Mouse (Mus musculus) mesoderm, embryonic 11.5 days (tissue): ENCODE measurements around the gene Olfr821.
"Not testable (repeated sequence)": the region's sequence is repeated elsewhere in the genome, so short reads cannot be mapped to it uniquely, and the experiment has no call there.

ENCODE experiments used
- DNase-seq: peaks from one replicate; pipeline ENCODE4 v3.0.0-alpha.2; 2012; ENCODE audit warnings: low read depth, low spot score

Olfr821 gene

DNA sequence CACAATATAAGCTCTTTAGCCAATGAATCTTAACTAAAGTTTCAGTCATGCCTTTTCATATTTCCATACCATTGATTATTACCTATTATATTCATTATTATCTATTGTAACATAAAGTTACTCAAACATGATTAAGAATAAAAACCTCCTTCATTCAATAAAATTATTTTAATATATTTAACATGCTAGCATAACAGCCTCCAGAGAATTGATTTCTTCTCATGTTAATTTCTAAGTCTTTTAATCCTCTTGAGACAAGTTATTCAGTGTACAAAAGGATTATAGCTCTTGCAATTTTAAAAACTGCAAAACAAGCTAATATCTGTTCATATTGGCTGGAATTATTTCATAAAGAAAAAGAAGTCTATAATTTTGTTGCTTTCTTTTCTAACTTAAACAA lies at the start of gene Olfr821:
TSS of gene Olfr821 (plus strand) at position 301 of the 400 bp plus-strand sequence.
- DNase-seq = no peak

- DNase-seq = not testable (repeated sequence)
Measured at GRCm38 (mm10) chr10:129981867-129982266, 48.3 kb upstream of the Olfr821 start.

DNA sequence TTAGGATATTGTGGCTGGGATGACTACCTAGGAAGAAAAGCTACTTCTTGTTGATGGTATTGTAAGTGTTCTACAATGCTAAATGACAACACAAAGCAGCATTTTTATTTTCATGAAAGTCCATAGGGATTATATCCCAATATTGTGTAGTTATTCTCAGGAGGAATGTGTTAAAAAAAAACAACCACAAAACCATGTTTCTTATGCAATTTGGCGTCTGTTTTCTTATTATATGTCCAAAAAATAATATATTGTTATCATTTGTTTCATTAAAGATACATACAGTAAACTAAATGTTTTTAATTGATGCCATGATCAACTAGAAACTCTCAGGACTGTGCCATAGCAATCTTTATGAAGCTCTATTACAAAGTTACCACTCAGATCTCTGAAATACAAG lies 45.2 kb upstream of the Olfr821 start, which contains the start of gene Gm10310:
TSS of gene Gm10310 (minus strand) at position 101 of the 400 bp plus-strand sequence.
- DNase-seq = not testable (repeated sequence)

- DNase-seq = not testable (repeated sequence)
Measured at GRCm38 (mm10) chr10:130004104-130004503, 26.0 kb upstream of the Olfr821 start.

- not testable (repeated sequence) for DNase-seq
Measured at GRCm38 (mm10) chr10:130005366-130005765, 24.8 kb upstream of the Olfr821 start.

GRCm38 (mm10) chr10:130012321-130012720 lies 17.8 kb upstream of the Olfr821 start, which contains the start of gene Olfr820:
TSS of gene Olfr820 (plus strand) at chr10:130012621.
- no peak for DNase-seq

DNA sequence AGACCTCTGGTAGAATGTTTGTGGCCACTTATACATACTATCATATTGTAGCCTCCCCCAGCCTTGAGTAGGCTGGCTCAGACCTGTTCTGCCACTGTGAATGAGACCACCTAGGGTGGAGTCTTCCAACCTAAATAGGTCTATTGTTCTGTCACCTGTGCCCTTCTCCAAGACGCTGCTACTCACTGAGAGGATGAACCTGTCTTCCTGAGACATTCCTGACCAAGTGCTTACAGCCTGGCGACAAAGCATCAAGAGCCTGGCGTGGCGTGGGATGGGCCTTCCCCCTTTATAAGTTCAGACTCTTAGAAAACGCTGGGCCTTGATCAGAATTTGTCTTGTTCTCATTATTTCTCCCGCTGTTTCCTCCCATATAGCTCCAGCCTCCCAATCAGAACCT lies 6.9 kb downstream of the Olfr821 start:
- DNase-seq = no peak

DNA sequence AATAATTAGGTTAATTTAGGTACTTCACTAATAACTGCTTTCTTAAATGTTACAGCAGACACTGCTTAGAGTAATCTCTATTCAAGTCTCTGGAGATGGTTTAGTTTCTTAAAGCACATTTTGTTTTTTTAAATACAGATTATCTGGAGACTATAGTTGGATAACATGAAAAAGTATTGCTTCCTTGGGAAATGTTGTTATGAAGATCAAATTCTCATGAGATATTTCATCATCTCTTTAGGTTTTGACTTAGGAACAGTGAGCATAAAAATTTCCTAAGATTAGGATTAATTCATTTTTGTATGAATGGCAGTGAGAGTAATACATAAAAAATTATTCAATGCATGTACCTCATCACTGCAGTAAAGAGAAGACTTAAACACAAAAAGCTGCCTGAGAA lies 40.8 kb downstream of the Olfr821 start, which contains the start of gene Olfr822:
TSS of gene Olfr822 (plus strand) at position 301 of the 400 bp plus-strand sequence.
- no peak for DNase-seq
